Mouse (Mus musculus) gastrocnemius, postnatal 4 days (tissue): ENCODE measurements around the gene Tmem213. TPM values are rescaled to one million over a fixed set of nuclear protein-coding genes. Genes with fewer than 3 reads are reported as not detected.

Experiments
- DNase-seq, 2 experiments: peaks; one replicate each; pipeline ENCODE4 v3.0.0; 2021 to 2022; ENCODE audit warnings: low spot score in 2 of 2, mixed read lengths in 2 of 2
- long read RNA-seq, 2 experiments: library from polyadenylated mRNA; stranded (forward); transcript quantifications; one replicate each; pipeline ENCODE4 v2.0.0; 2021
- total RNA-seq, 2 experiments: library from RNA; stranded (reverse); gene quantifications; 2 replicates each; pipeline ENCODE4 v1.2.3; 2021

The Tmem213 gene
- total RNA-seq = not detected
- long read RNA-seq, experiment 1 = 0 reads
- long read RNA-seq, experiment 2 = 0 reads

GRCm38 (mm10) chr6:38109160-38109795 lies at the start of gene Tmem213:
TSS of gene Tmem213 (plus strand) at chr6:38109255.
- DNase-seq = no peak

DNA sequence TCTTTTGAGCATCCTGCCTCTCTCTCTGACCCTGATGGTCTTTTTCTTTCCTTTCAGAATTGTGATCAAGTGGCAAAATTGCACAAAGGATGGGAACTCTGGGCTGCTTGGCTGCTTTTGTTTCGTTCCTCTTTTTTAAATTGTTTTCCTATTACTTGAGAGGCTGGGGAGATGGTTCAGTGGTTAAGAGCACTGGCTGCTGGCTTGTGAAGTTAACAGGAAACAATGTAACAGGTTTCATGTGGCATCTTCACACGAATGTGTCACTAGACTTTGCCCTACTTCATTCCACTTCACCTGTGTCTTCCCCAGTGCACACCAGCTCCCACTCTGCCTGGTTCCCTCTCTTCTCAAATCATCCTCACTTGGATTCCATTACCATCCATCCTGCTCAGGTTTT lies 44.4 kb upstream of the Tmem213 start:
- no peak for DNase-seq

- no peak for DNase-seq
Observed at GRCm38 (mm10) chr6:38065122-38065500, 43.9 kb upstream of the Tmem213 start.

- DNase-seq = no peak
Observed at GRCm38 (mm10) chr6:38065501-38066122, 43.4 kb upstream of the Tmem213 start.

DNA sequence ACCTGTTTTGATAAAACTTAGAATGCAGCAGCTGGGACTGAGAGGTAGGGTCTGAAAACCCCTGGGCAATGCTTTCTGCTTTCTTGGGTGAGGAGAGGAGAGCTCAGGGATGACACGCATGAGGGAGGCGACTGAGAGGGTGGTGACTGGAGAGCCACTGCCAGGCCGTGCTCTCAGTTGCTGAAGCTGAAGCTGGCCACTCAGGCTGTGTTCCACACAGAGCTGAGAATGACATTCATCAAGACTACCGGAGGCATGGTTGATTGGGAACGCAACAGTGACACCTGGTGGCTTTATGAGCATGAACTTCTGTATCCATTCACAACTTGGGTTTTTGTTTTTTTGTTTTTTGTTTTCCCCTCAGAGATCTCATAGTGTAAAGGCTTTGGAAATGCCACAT lies 42.8 kb upstream of the Tmem213 start:
- peak in 1 of 2 experiments; percentile 49 for DNase-seq

GRCm38 (mm10) chr6:38071256-38071655 lies 37.8 kb upstream of the Tmem213 start:
- no peak for DNase-seq

DNA sequence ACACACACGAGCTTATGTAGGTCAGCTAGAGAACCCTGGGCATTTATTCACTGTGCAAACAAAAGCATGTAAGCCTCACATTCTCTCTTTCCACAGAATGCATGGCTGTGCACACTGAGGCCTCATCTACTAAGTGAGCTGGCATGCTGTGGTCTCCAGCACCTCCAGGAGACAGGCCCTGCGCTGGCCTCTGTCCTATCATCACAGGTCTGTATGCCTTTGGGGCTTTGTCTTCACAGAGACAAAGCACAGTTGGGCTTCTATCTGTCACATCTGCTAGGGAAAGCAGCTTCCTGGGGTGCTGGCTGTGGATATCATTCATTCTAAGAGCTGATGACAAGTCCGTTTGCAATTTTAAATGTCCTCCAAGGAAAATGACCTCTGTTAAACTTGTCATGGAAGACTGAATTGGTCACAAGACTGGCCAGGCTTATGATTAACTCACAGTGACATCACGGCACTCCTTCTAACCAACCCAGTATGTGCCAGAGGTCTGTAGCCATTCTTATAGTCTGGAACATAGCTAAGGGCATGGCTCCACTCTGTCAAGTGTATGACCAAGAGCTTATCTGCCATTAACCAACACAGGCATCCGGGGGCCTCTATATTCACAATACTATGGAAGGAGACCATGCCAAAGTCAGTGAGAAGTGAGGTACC lies 36.8 kb upstream of the Tmem213 start:
- no peak for DNase-seq

DNA sequence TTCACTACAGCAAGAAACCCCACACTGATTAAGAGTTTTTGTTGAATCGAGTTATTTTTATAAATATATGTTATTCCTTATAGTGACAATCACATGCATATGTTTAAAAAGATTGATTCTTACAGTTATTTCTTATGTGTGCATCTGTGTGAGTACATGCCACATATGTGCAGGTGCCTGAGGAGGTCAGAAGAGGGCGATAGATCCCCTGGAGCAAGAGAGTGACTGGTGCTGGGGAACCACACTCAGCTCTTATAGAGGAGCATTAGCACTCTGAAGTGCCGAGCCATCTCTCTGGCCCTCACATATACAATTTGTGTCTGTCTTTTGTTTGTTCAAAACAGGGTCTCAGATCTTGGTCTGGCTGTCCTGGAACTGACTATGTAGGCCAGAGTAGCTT lies 35.5 kb upstream of the Tmem213 start:
- DNase-seq = no peak

DNA sequence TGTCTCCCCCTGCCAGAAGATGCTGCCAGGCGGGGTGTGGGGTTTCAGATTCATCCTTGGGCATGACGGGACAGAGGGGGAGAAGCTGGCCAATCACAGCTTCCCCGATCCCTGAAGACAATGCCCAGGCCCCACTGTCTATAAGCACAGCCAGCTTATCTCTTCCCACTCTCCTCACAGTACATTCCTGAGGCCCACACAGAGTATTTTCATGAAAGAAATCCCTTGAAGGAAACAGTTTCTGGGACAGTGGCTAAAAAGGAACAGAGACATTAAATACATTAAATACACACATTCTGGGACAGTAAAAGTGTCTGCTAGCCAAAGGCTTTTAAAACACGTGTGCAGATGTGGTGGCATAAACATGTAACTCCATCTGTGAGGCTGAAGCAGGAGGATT lies 28.7 kb upstream of the Tmem213 start:
- peak in 1 of 2 experiments; percentile 28 for DNase-seq

DNA sequence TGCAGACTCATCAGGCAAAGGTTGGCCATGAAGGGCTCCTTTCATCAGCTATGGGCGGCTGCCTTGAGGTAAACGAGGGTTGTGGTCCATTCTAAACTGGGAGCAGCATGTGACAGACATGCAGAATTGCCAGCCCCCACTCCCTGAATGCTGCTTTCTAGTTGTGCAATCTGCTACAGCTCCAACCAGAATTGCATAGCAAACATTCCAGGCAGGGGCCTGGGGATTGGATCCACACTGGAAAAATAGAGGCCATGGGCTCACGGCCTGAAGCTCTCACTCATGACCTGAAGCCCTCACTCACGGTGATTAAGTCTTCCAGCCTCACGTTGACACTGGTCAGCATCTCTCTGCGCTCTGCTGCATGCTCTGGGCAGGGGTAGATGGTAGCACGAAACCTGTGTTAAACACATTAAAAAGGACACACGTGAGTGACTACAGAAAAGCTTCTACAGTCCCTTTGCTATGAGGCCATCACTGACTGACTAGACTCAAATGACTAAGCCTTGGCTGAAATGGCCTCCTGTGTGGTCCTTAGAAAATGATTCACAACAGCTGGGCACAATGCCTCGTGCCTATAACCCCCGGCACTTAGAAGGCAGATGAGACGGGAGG lies 27.2 kb upstream of the Tmem213 start:
- DNase-seq = peak in 1 of 2 experiments; percentile 20

DNA sequence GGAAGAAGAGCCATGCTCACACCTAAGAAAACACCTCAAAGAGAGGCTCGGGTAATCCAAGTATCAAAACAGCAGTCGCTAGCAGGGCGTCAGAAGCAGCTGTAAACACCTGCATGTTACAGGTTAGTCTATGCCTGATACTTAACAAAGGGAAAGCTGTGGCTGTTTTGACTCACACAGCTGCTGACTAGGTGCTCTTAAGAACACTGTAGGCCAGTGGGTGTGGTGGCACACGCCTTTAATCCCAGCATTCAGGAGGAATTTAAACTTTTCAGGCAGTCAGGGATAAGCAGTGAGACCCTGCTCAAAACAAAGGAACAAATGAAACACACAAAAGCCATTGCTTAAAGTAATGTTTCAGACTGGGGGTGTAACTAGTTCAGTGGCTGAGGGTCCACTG lies 25.9 kb upstream of the Tmem213 start:
- no peak for DNase-seq

- no peak for DNase-seq
Observed at GRCm38 (mm10) chr6:38087242-38088026, 21.6 kb upstream of the Tmem213 start.

DNA sequence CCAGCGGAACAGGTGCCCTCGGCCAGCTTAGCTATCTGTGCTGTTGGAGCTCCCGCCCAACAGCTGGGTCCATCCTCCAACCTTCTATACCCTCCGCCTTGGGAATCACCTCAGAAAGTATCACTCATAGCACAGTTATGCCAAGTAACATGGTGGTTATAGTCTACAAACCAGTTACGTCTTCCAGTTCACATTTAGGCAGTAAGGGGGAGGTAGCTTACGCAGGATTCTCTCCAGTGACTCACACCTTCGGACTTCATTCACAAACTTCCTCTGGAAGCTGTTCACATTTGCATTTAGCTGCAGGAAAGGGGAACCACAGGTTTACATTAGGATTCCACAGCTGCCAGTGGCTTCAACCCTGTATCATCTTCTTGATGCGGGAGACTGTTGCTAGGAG lies 16.5 kb upstream of the Tmem213 start:
- DNase-seq = no peak

DNA sequence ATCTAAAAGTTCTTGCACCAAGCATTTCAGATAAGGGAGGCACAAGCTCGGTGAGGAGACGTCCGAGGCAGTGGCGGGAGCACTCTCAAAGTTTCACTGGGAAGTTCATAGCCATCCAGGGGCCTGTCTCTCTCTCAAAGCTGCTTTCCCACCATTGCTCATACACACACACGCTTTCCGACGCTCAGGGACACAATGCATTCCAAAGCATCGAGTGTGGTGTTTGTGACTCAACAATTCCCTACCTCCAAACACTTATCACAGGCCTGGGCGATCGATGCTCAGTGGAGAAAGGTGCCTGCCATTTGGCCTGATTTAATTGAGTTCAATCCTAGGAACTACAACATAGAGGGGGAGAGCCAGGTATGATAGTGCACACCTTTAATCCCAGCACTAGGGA lies 14.4 kb upstream of the Tmem213 start:
- no peak for DNase-seq

GRCm38 (mm10) chr6:38096961-38097370 lies 12.1 kb upstream of the Tmem213 start:
- no peak for DNase-seq

- DNase-seq = no peak
Observed at GRCm38 (mm10) chr6:38102216-38102795, 6.7 kb upstream of the Tmem213 start.

- no peak for DNase-seq
Observed at GRCm38 (mm10) chr6:38103775-38104174, 5.3 kb upstream of the Tmem213 start.

GRCm38 (mm10) chr6:38105924-38106323 lies 3.1 kb upstream of the Tmem213 start:
- DNase-seq = no peak

GRCm38 (mm10) chr6:38108449-38108848 lies 606 bp upstream of the Tmem213 start:
- DNase-seq = no peak

DNA sequence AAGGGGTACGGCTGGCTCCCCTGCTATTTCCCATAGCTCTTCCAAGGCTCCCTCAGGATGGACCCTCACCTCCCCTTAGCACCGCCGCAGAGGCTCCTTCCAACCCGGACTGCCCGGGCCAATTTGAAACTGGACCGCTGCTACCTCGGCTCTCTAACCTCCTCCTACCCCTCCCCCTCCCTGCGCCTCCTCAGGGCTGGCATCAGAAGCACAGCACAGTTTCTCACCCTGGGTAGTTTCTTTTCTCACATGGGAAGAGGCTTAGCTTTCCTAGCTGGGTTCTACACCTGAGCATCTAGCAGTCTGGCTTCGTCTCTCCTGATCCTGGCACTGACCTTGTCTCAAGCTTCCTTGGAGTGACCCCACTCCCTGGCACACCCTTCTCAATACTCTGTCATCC lies 816 bp downstream of the Tmem213 start:
- DNase-seq = no peak

DNA sequence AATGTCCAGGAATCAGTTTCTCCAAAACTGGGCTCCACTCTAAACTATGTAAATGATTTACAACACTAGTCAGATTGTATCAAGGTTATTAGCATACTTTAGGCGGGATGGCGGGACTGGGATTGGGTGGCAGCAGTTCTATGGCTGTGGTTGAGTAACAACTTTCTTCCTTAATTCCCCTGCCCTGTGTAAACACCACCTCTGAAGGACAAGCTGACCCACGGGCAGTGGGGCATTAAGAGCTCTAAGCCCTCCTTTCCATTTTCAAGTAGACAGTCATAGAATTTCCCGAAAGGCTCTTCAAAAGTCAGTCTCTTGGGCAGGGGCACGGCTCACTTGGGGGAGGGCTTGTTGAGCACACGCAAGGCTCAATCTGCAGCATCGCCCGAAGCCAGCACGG lies 1.8 kb downstream of the Tmem213 start:
- no peak for DNase-seq
